9 mouse cellular contexts compared by ENCODE assay signal in genomic region chr19:45174803-45175202, GRCm38 (mm10). TPM values are rescaled to one million over a fixed set of nuclear protein-coding genes. Genes with fewer than 3 reads are reported as not detected.
DNase-seq lines count a peak whose midpoint lies in the region; ATAC-seq and TF ChIP-seq lines count a peak whose summit lies in the region.
"Had no signal": no experiment of that assay in that cellular context is flagged by ENCODE, and none has a peak within 500 bp of the region (broad histone marks: within the 10 kb centered on the region; RNA-seq: fewer than 3 reads in every experiment).

No protein-coding gene starts in this region.

- 61% methylated on average over 7 of the region's 7 CpGs for WGBS in intestine, postnatal 0 days
- 55% methylated on average over 7 of the region's 7 CpGs for WGBS in intestine, embryonic 15.5 days

- no peak overlapping the region for H3K4me3 ChIP-seq in intestine, postnatal 0 days (ENCODE audit: low read depth, low read length)
- H3K4me3 ChIP-seq in intestine, embryonic 15.5 days (replicated peaks) = no peak overlapping the region
- H3K4me3 ChIP-seq: heart, embryonic 13.5 days had no signal

- DNase-seq in CD4-positive helper T cell, adult 2 months (ENCODE audit: low read depth, low spot score) = peak; percentile 21
- DNase-seq in ZHBTc4 (ENCODE audit: low read depth, low spot score) = peak; percentile 76
- peak; percentile 50 for DNase-seq in naive thymus-derived CD4-positive, alpha-beta T cell, adult 2 months (ENCODE audit: low read depth)
- DNase-seq in urinary bladder, postnatal 36 days (ENCODE audit: low spot score in 2 of 2) = no peak
- DNase-seq in yolk sac, embryonic 10.5 days (ENCODE audit: low spot score) = no peak

- no peaks in the 10 kb centered on the region for H3K4me1 ChIP-seq in intestine, postnatal 0 days (replicated peaks; ENCODE audit: control insufficient read depth, insufficient read depth, low read length)
- H3K4me1 ChIP-seq in intestine, embryonic 15.5 days (replicated peaks) = peaks cover 4% of the 10 kb centered on the region; the same call in 1 of the 2 replicates

- H3K27ac ChIP-seq in intestine, postnatal 0 days (ENCODE audit: low read depth, low read length) = no peak overlapping the region
- H3K27ac ChIP-seq in intestine, embryonic 15.5 days = no peak overlapping the region
- H3K27ac ChIP-seq: heart, embryonic 13.5 days had no signal

- H3K36me3 ChIP-seq in intestine, postnatal 0 days (ENCODE audit: control insufficient read depth, insufficient read depth) = no peaks in the 10 kb centered on the region
- H3K36me3 ChIP-seq in intestine, embryonic 15.5 days = no peaks in the 10 kb centered on the region
- H3K36me3 ChIP-seq: heart, embryonic 13.5 days had no signal

- no peak for ATAC-seq in intestine, postnatal 0 days
- ATAC-seq in intestine, embryonic 15.5 days = no peak
- ATAC-seq in erythroid progenitor cell, adult 5-6 weeks (replicated peaks; ENCODE audit: low FRiP score, poor library complexity, severe bottlenecking) = no peak

- no peak overlapping the region for H3K4me2 ChIP-seq in intestine, postnatal 0 days (replicated peaks; ENCODE audit: low read depth)
- H3K4me2 ChIP-seq in intestine, embryonic 15.5 days (replicated peaks) = no peak overlapping the region
- H3K4me2 ChIP-seq: heart, embryonic 13.5 days had no signal

- no peaks in the 10 kb centered on the region for H3K9me3 ChIP-seq in intestine, postnatal 0 days (ENCODE audit: control insufficient read depth)
- H3K9me3 ChIP-seq in intestine, embryonic 15.5 days = no peaks in the 10 kb centered on the region

- peak; percentile 79 for TF ChIP-seq CTCF in intestine, postnatal 0 days (IDR thresholded peaks at IDR 0.05; ENCODE audit: low read depth)

- peaks cover 10% of the 10 kb centered on the region; the same call in 1 of the 2 replicates for H3K27me3 ChIP-seq in intestine, postnatal 0 days (replicated peaks; ENCODE audit: control insufficient read depth, insufficient read depth, low read length)
- peaks cover 10% of the 10 kb centered on the region; the same call in 1 of the 2 replicates for H3K27me3 ChIP-seq in intestine, embryonic 15.5 days (replicated peaks)

- no peak overlapping the region for H3K9ac ChIP-seq in intestine, postnatal 0 days (ENCODE audit: low read depth, low read length)
- no peak overlapping the region for H3K9ac ChIP-seq in intestine, embryonic 15.5 days
- H3K9ac ChIP-seq: heart, embryonic 13.5 days had no signal

RNA-seq across cellular contexts. Expression of gene Tlx1, which starts 24.3 kb away (rescaled TPM):
- not detected in 2 replicates for polyA plus RNA-seq in intestine, postnatal 0 days (2015; fragmentation: Nextera tagmentation; extraction: Ambion mirVana)
- 0.11 and 0.14 TPM in 2 replicates for polyA plus RNA-seq in intestine, embryonic 15.5 days (2015; fragmentation: Nextera tagmentation; extraction: Ambion mirVana)
- not detected in 2 replicates for total RNA-seq in erythroid progenitor cell, adult 5-6 weeks (2015; ENCODE audit: low replicate concordance)
- total RNA-seq in erythroid progenitor cell, adult 5-6 weeks (2017; ENCODE audit: low replicate concordance) = not detected in 2 replicates

Comparison
In these comparisons a context has a peak if more than half of its experiments do, and no peak if none do; other contexts are left out.
1. DNase-seq: peak in CD4-positive helper T cell, adult 2 months (single experiment), ZHBTc4 (single experiment) and naive thymus-derived CD4-positive, alpha-beta T cell, adult 2 months (single experiment); none in urinary bladder, postnatal 36 days (0 of 2) and yolk sac, embryonic 10.5 days (single experiment).